Mouse (Mus musculus): Measurements from ENCODE around the gene Cbx7.
"Not testable (repeated sequence)": the region's sequence is repeated elsewhere in the genome, so short reads cannot be mapped to it uniquely, and the experiment has no call there.

Cbx7 gene

DNA sequence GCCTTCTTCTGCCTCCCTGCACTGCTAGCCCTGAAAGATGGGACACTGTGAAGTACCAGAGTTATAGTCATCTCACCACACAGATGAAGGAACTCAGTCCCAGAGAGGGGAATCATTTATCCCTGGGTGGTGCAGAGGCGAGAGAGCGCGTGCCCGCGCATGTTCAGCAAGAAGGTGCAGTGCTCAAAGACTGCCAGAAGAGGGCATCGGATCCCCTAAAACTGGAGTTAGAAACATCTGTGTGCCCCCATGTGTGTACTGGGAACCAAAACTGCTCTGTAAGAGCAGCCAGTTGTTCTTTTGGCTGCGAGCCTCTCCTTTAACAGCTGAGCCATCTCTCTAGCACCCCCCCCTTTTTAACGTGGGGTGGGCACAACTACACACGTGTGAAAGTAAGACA is 24.1 kb downstream of the Cbx7 start:
- DNase-seq = no peak

DNA sequence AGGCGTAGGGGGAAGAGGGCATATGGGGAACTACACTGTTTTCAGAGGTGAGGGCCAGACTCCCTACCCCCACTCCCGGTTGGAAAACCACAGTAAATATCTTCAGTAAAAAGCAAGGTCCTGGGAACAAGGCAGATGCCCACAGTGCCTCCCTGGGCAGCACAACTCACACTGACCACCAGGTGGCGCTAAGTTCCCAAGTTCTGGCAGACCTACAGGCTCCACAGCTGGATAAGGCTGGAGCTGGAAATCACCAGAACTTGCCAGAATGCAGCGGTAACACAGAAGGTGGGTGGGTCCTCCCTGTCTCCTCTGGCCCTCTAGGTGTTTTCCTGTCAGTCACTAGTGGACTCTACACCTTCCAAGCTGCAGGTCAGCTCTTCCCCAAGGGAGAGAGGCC is 24.9 kb downstream of the Cbx7 start:
- peak; percentile 87 to 90 for DNase-seq

GRCm38 (mm10) chr15:79944948-79945347 is 26.0 kb downstream of the Cbx7 start:
- no peak for DNase-seq

- DNase-seq = no peak
Observed at GRCm38 (mm10) chr15:79943584-79943983, 27.3 kb downstream of the Cbx7 start.

DNA sequence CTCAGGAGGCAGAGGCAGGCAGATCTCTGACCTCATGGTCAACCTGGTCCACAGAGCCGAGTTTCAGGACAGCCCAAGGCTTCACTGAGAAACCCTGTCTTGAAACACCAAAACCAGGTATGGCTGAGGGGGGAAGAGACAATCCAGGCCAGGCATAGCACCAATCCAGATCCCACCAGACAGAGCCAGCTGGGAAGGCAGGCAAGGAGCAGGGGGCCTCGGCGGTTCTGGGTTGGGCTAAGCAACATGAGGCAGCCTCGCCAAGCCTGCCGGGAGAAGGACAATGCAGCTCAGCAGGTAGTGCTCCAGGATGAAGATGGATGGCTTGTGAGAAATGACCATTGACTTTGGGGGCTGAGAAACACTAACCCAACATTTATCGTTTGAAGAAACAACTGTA is 28.4 kb downstream of the Cbx7 start:
- DNase-seq = no peak

DNA sequence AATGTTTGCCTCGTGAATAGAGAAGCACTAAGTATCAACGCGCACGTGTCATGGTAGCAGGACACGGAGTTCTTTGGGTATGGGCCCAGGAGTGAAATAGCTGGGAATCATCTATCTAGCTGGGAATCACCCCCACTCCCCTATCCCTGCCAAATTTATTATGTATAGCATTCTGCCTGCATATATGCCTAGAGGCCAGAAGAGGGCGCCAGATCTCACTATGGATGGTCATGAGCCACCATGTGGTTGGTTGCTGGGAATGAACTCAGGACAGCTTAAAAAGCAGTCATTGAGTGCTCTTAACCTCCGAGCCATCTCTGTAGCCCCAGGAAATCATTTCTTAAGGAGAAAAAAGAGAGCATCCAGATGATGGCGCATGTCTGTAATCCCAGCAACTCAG is 30.0 kb downstream of the Cbx7 start:
- peak; percentile 46 to 69 for DNase-seq

DNA sequence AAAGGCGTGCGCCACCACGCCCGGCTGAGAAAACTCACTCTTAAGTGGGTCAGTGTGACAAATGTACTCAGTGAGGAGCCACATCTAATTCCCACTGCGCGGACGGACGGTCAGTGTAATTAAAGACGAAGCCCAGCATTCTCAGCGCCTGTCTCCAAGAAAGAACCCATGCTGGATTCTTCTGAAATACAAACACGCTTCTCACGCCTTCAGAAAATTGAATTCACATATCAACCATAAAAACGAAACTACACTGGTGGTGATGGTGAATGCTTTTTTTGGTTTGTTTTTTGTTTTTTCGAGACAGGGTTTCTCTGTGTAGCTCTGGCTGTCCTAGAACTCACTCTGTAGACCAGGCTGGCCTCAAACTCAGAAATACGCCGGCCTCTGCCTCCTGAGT is 31.0 kb downstream of the Cbx7 start:
- DNase-seq = no peak

GRCm38 (mm10) chr15:79939501-79939900 is 31.4 kb downstream of the Cbx7 start:
- DNase-seq = not testable (repeated sequence)

DNA sequence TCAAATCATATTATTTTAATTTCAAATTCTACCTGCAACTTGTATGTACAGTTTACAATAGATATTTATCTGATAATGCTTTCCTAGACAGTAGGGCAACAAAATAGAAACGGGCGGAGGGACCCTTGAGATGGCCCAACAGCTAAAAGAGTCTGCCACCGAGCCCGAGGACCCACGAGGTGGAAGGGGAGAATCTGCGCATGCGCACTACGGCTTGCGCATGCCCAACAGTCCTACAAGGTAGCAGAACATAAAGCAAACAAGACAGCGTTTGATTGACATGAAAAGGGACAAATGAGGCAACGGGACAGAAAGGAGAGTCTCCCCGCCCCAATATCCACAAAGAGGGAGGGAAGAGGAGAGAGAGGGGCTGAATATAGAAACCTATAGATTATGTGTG is 31.9 kb downstream of the Cbx7 start:
- DNase-seq = no peak

GRCm38 (mm10) chr15:79936374-79936751 is 34.6 kb downstream of the Cbx7 start:
- DNase-seq = no peak

GRCm38 (mm10) chr15:79935654-79936373 is 35.1 kb downstream of the Cbx7 start:
- no peak for DNase-seq

GRCm38 (mm10) chr15:79934776-79935175 is 36.1 kb downstream of the Cbx7 start:
- no peak for DNase-seq

DNA sequence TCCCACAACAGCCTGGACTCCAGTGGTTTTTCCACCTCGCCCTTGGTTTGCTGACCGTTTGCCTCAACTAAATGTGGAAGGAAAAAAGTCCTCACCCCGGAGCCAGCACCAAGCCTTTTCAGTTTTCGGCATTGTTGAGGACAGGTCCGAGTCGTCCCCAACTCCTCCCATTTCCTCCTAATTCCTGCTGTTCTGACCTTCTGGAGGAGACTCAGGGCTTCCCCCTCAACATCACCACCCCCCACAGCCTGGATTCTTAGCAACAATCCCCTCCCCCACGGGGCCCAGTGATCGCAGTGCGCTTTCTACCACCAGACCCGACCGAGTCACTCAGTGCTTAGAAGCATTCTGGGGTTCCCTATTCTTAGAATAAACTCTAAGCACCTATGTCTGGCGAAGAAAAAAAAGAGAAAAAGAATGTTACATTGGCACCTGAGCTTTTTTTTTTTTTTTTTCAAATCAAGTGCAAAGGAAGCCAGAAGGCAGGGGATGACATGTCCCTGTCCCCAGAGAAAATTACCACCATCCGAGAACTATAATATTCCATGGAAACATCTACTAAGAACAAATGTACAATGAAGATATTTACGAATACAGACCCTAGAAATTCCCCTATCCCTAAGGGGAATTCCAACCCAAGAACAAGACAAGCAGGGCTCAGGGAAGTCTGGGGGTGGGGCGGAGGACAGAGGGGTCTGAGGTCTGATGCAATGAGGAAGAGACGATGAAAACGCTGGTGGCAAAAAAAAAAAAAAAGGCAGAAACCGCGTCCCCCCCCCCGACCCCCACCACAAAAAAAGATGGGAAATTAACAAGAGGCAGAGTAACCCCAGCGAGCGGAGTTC is 37.0 kb downstream of the Cbx7 start:
- DNase-seq = no peak

DNA sequence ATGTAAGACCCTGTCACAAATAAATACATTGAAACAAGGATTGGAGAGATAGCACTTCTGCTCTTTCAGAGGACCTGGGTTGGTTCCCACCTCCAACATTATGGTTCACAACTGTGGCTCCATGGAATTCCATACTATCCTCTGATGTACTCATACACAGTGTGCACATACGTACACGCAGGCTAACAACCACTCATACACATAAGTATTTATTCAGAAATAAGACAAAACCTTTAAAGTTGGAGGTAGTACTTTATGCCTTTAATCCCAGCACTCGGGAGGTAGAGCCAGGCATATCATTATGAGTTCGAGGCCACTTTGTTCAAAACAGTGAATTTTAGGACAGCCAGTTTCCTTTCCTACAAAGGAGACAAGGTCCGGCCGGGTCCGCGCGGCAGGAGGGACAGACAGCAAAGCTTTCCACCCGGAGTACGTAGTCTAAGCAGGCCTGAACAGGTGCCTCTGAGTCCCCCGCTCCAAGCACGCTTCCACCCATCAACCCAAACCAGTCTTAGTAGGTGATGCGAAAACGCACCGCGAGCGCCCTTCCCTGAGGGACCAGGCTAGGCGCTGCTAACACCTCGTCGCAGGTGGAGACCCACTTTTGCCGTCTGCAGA is 37.8 kb downstream of the Cbx7 start:
- DNase-seq = peak in 1 of 2 experiments; percentile 16

GRCm38 (mm10) chr15:79932323-79932987 is 38.5 kb downstream of the Cbx7 start:
- DNase-seq = peak; percentile 94 to 96

GRCm38 (mm10) chr15:79931496-79932141 is 39.3 kb downstream of the Cbx7 start:
- DNase-seq = peak in 1 of 2 experiments; percentile 25

- DNase-seq = peak in 1 of 2 experiments; percentile 6
Observed at GRCm38 (mm10) chr15:79929734-79930133, 41.2 kb downstream of the Cbx7 start.

- peak in 1 of 2 experiments; percentile 8 for DNase-seq
Observed at GRCm38 (mm10) chr15:79928736-79929135, 42.2 kb downstream of the Cbx7 start.

DNA sequence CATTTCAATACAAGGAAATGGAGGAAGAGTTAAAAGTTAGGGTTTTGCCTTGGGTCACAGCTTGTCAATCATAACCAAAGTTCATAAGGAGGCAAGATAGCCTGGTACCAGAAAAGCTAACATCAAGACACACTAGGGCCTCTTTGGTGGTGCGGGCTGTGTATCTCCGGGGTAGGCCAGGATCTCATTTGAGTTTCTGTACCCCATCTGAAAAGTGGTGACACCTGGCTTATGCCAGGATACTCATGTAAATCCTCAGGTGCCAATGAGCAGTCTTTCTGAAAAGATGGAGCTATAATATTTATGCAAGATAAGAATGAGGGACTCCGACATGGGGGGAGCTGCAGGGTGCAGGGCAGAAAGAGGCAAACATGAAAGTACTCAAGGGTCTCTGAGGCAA is 42.6 kb downstream of the Cbx7 start:
- DNase-seq = no peak

DNA sequence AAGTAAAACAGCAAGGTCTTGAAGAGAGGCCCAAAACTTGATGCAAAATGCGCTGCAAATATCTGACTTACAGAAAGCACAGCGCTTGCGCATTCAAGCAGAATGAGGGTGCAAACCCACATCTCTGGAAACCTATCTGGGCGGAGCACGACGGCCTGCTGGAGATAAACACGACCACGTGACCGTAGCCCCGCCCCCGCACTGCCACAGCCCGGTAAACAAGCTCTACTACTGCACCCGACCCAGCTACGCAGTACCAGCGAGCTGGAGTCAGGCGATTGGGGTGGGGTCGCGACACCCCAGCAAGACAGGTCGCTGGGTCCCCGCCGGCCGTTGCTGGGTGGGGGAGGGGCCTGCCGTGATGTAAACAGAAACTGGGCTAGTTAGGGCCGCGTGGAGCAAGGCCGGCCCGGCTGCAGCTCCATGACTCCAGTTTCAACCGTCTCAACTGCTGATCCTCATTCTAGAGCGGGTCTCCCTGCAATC is 43.2 kb downstream of the Cbx7 start:
- peak; percentile 94 to 96 for DNase-seq

DNA sequence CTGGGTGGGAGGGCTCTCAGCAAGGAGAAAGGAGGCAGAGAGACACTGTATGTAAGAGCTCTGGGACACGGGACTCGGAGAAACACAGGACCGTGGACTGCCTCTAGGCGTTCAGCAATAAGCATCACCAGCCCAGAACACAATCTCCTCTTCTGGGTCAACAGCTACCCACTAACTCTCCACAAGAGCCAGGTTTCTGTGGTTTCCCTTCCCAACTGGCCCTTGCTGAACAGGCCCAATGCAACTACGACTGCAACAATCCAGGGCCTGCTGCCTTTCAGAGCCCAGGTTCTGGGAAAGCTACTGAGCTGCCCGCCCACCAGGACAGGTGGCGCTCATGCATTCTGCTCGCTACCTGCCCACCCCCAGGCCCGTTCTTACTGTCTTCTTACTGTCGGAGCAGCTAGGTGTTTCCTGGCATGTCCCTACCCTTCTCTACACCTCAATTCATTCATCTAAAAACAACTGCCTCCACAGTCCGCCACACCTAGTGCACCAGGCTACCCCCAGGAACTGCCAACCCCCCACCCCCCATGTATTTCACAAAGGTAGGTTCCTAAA is 44.0 kb downstream of the Cbx7 start:
- peak; percentile 39 to 41 for DNase-seq

GRCm38 (mm10) chr15:79919787-79920186 is 51.1 kb downstream of the Cbx7 start:
- DNase-seq = no peak
